Mouse (Mus musculus) small intestine, adult 2 months (tissue): ENCODE data around the gene Calhm1.

Experiments used
- CTCF ChIP-seq: fragments of 200-500 bp; IDR thresholded peaks from 2 replicates; pipeline ENCODE4 v1.5.1; 2012; ENCODE audit warnings: low read depth, mild to moderate bottlenecking, control low read depth, inconsistent platforms, low read length, moderate library complexity, mixed read lengths; ENCODE audit not compliant: insufficient replicate concordance, insufficient read length; ENCODE audit errors: extremely low read depth
- POLR2A ChIP-seq: fragments of 200-500 bp; IDR thresholded peaks from 2 replicates; pipeline ENCODE4 v1.6.1; 2012; ENCODE audit warnings: low read depth, mild to moderate bottlenecking, control low read depth, inconsistent platforms, low read length, moderate library complexity

- no peak for TF ChIP-seq CTCF
- no peak for TF ChIP-seq POLR2A
These were observed 19.2 kb upstream of the Calhm1 start for GRCm38 (mm10) chr19:47163176-47163744.
